ENCODE assay signal across 13 mouse cellular contexts in the genomic region with DNA sequence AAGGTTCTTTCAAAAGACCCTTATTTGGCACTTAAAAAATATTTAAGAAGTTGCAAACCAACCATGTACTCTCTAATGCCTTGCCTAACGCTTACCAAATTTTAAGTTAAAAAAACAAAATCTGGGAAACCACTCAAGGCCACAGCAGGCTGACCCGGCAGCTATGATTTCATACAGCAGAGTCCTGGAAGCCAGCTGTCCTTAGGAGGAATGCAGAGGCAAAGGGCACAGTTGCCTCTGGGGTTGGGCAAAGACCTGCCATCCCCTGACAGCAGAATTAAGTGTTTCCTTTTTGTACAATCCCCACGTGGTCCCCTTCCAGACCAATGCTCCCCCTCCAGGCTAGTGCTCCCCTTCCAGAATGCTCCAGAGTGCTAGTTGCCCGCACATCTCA.
DNase-seq lines count a peak whose midpoint lies in the region; ATAC-seq and TF ChIP-seq lines count a peak whose summit lies in the region.
"Had no signal": no experiment of that assay in that cellular context is flagged by ENCODE, and none has a peak within 500 bp of the region (broad histone marks: within the 10 kb centered on the region; RNA-seq: fewer than 3 reads in every experiment).

No protein-coding gene starts in this region.

- H3K27me3 ChIP-seq in forebrain, embryonic 15.5 days = no peaks in the 10 kb centered on the region
- H3K27me3 ChIP-seq in forebrain, embryonic 12.5 days = no peaks in the 10 kb centered on the region
- no peaks in the 10 kb centered on the region for H3K27me3 ChIP-seq in liver, adult 2 months (ENCODE audit: control insufficient read depth, insufficient read depth, low read length)
- no peaks in the 10 kb centered on the region for H3K27me3 ChIP-seq in liver, embryonic 11.5 days (replicated peaks; ENCODE audit: control insufficient read depth, insufficient read depth, low read length)
- H3K27me3 ChIP-seq: limb, embryonic 13.5 days had no signal

- WGBS in forebrain, embryonic 15.5 days = 54% methylated on average over 4 of the region's 4 CpGs
- WGBS in forebrain, embryonic 12.5 days = 54% methylated on average over 4 of the region's 4 CpGs
- WGBS in liver, adult 2 months = 64% methylated on average over 4 of the region's 4 CpGs
- 72% methylated on average over 4 of the region's 4 CpGs for WGBS in liver, embryonic 11.5 days

- H3K27ac ChIP-seq in forebrain, embryonic 15.5 days (replicated peaks) = peak overlapping the region; percentile 52
- no peak overlapping the region for H3K27ac ChIP-seq in forebrain, embryonic 12.5 days
- no peak overlapping the region for H3K27ac ChIP-seq in liver, adult 2 months (replicated peaks; ENCODE audit: insufficient read depth, low read depth, low read length)
- no peak overlapping the region for H3K27ac ChIP-seq in liver, embryonic 11.5 days (ENCODE audit: low read depth, low read length)
- H3K27ac ChIP-seq: left cerebral cortex, adult 2 months; limb, embryonic 13.5 days had no signal

- peak; percentile 9 for DNase-seq in liver, adult 2 months (ENCODE audit: extremely low read depth, low read depth, low spot score)
- no peak for DNase-seq in liver, embryonic 11.5 days (ENCODE audit: low spot score)
- peak; percentile 9 to 22 for DNase-seq in adrenal gland, adult 18-20 months (ENCODE audit: low spot score in 2 of 2)
- peak; percentile 26 for DNase-seq in brain, embryonic 14.5 days (ENCODE audit: low read depth)
- no peak for DNase-seq in spleen, postnatal 36 days (ENCODE audit: low spot score in 2 of 2)
- DNase-seq: B cell, adult 2 months; cerebellum, adult 8-10 months; kidney, adult 9 months; lung, embryonic 14.5 days had no signal

- H3K9me3 ChIP-seq in forebrain, embryonic 15.5 days = no peaks in the 10 kb centered on the region
- no peaks in the 10 kb centered on the region for H3K9me3 ChIP-seq in forebrain, embryonic 12.5 days
- H3K9me3 ChIP-seq in liver, embryonic 11.5 days (ENCODE audit: control insufficient read depth, low read length) = no peaks in the 10 kb centered on the region
- H3K9me3 ChIP-seq: limb, embryonic 13.5 days had no signal

- no peak overlapping the region for H3K9ac ChIP-seq in forebrain, embryonic 15.5 days (replicated peaks)
- H3K9ac ChIP-seq in forebrain, embryonic 12.5 days = no peak overlapping the region
- H3K9ac ChIP-seq in liver, adult 2 months (ENCODE audit: low read depth, low read length) = no peak overlapping the region
- H3K9ac ChIP-seq in liver, embryonic 11.5 days (ENCODE audit: low read depth, low read length) = no peak overlapping the region
- H3K9ac ChIP-seq: limb, embryonic 13.5 days; lung, embryonic 14.5 days had no signal

- TF ChIP-seq CTCF in liver, adult 2 months (IDR thresholded peaks at IDR 0.05; ENCODE audit: low read depth, low read length) = no peak
- TF ChIP-seq CTCF in brain, embryonic 14.5 days (IDR thresholded peaks at IDR 0.05; ENCODE audit: borderline replicate concordance, extremely low read depth, insufficient read depth, insufficient read length) = no peak

- no peak overlapping the region for H3K4me2 ChIP-seq in forebrain, embryonic 15.5 days (replicated peaks)
- H3K4me2 ChIP-seq in forebrain, embryonic 12.5 days = no peak overlapping the region
- no peak overlapping the region for H3K4me2 ChIP-seq in liver, embryonic 11.5 days
- H3K4me2 ChIP-seq: limb, embryonic 13.5 days; lung, embryonic 14.5 days had no signal

- 0 out of 2 replicates have a peak, but pooled peaks cover 4% of the 10 kb centered on the region for H3K4me1 ChIP-seq in forebrain, embryonic 15.5 days
- H3K4me1 ChIP-seq in forebrain, embryonic 12.5 days = peaks cover 9% of the 10 kb centered on the region
- H3K4me1 ChIP-seq in liver, adult 2 months (ENCODE audit: control insufficient read depth, insufficient read depth, low read length) = no peaks in the 10 kb centered on the region
- H3K4me1 ChIP-seq in liver, embryonic 11.5 days (replicated peaks; ENCODE audit: control insufficient read depth, insufficient read depth, low read length) = no peaks in the 10 kb centered on the region
- H3K4me1 ChIP-seq: limb, embryonic 13.5 days had no signal

- no peaks in the 10 kb centered on the region for H3K79me2 ChIP-seq in liver, adult 2 months (ENCODE audit: control insufficient read depth, insufficient read depth, low read length)

- no peak; the same call in 1 of the 2 replicates for ATAC-seq in forebrain, embryonic 15.5 days (replicated peaks)
- ATAC-seq in forebrain, embryonic 12.5 days (ENCODE audit: low FRiP score) = no peak
- ATAC-seq in liver, embryonic 11.5 days (replicated peaks; ENCODE audit: low FRiP score) = no peak

- TF ChIP-seq POLR2A in liver, adult 2 months (IDR thresholded peaks at IDR 0.05; ENCODE audit: extremely low read depth, insufficient read depth, low read length) = no peak
- TF ChIP-seq POLR2A in brain, embryonic 14.5 days (IDR thresholded peaks at IDR 0.05; ENCODE audit: borderline replicate concordance, extremely low read depth, insufficient read depth, insufficient read length, poor library complexity, severe bottlenecking) = no peak

- no peaks in the 10 kb centered on the region for H3K36me3 ChIP-seq in forebrain, embryonic 15.5 days
- no peaks in the 10 kb centered on the region for H3K36me3 ChIP-seq in forebrain, embryonic 12.5 days (replicated peaks)
- no peaks in the 10 kb centered on the region for H3K36me3 ChIP-seq in liver, adult 2 months (ENCODE audit: control insufficient read depth, insufficient read depth, low read length)
- no peaks in the 10 kb centered on the region for H3K36me3 ChIP-seq in liver, embryonic 11.5 days (ENCODE audit: control insufficient read depth, insufficient read depth, low read length)
- H3K36me3 ChIP-seq: limb, embryonic 13.5 days had no signal

- H3K4me3 ChIP-seq in forebrain, embryonic 15.5 days = no peak overlapping the region
- H3K4me3 ChIP-seq in forebrain, embryonic 12.5 days (replicated peaks) = no peak overlapping the region
- H3K4me3 ChIP-seq in liver, adult 2 months (ENCODE audit: insufficient read depth, low read depth, low read length) = no peak overlapping the region
- no peak overlapping the region for H3K4me3 ChIP-seq in liver, embryonic 11.5 days (ENCODE audit: low read depth, low read length)
- H3K4me3 ChIP-seq: left cerebral cortex, adult 2 months; limb, embryonic 13.5 days had no signal

Comparison
In these comparisons a context has a peak if more than half of its experiments do, and no peak if none do; other contexts are left out.
1. DNase-seq: peak in liver, adult 2 months (single experiment), adrenal gland, adult 18-20 months (2 of 2) and brain, embryonic 14.5 days (single experiment); none in liver, embryonic 11.5 days (single experiment) and spleen, postnatal 36 days (0 of 2).